Mouse (Mus musculus): Measurements from ENCODE around the gene St3gal2.
"Not testable (repeated sequence)": the region's sequence is repeated elsewhere in the genome, so short reads cannot be mapped to it uniquely, and the experiment has no call there.

St3gal2 gene

GRCm38 (mm10) chr8:110945716-110946115 is 26.0 kb downstream of the St3gal2 start:
- no peak for DNase-seq

GRCm38 (mm10) chr8:110950065-110950484 is 30.4 kb downstream of the St3gal2 start:
- no peak for DNase-seq

GRCm38 (mm10) chr8:110954776-110955175 is 35.1 kb downstream of the St3gal2 start:
- no peak for DNase-seq

GRCm38 (mm10) chr8:110956619-110957450 is 37.1 kb downstream of the St3gal2 start:
- peak; percentile 59 to 68 for DNase-seq

- DNase-seq: peak; percentile 76 to 79
Measured at GRCm38 (mm10) chr8:110957471-110957870, 37.7 kb downstream of the St3gal2 start.

GRCm38 (mm10) chr8:110958135-110958534 is 38.4 kb downstream of the St3gal2 start:
- DNase-seq: peak; percentile 42 to 50

GRCm38 (mm10) chr8:110958553-110958952 is 38.8 kb downstream of the St3gal2 start:
- not testable (repeated sequence) for DNase-seq

GRCm38 (mm10) chr8:110959071-110959780 is 39.5 kb downstream of the St3gal2 start:
- DNase-seq: peak; percentile 88 to 91

GRCm38 (mm10) chr8:110959906-110960305 is 40.2 kb downstream of the St3gal2 start:
- DNase-seq: peak; percentile 92 to 94

- no peak for DNase-seq
Measured at GRCm38 (mm10) chr8:110963051-110963450, 43.3 kb downstream of the St3gal2 start.

GRCm38 (mm10) chr8:110964666-110965065 is 44.9 kb downstream of the St3gal2 start:
- DNase-seq: no peak

- peak; percentile 74 to 80 for DNase-seq
Measured at GRCm38 (mm10) chr8:110965594-110965993, 45.9 kb downstream of the St3gal2 start.

GRCm38 (mm10) chr8:110966586-110966985 is 46.9 kb downstream of the St3gal2 start:
- no peak for DNase-seq

GRCm38 (mm10) chr8:110967326-110967725 is 47.6 kb downstream of the St3gal2 start:
- peak; percentile 72 to 76 for DNase-seq

GRCm38 (mm10) chr8:110969910-110970770 is 50.4 kb downstream of the St3gal2 start:
- DNase-seq: peak; percentile 51 to 57

- DNase-seq: not testable (repeated sequence)
Measured at GRCm38 (mm10) chr8:110976532-110976931, 56.8 kb downstream of the St3gal2 start.

GRCm38 (mm10) chr8:110977987-110978386 is 58.3 kb downstream of the St3gal2 start:
- not testable (repeated sequence) for DNase-seq

- no peak for DNase-seq
Measured at GRCm38 (mm10) chr8:110981304-110981703, 61.6 kb downstream of the St3gal2 start.

- no peak for DNase-seq
Measured at GRCm38 (mm10) chr8:110987805-110988744, 68.4 kb downstream of the St3gal2 start.

- no peak for DNase-seq
Measured at GRCm38 (mm10) chr8:110990017-110990416, 70.3 kb downstream of the St3gal2 start.

- no peak for DNase-seq
Measured at GRCm38 (mm10) chr8:110996641-110997430, 77.1 kb downstream of the St3gal2 start.
